Mouse (Mus musculus) naive thymus-derived CD4-positive, alpha-beta T cell, adult 2 months (primary cell): ENCODE data around the gene Aff1.

Experiments used
- DNase-seq: peaks from one replicate; pipeline ENCODE4 v3.0.0-alpha.2; 2011; ENCODE audit warnings: low read depth

The Aff1 gene

DNA sequence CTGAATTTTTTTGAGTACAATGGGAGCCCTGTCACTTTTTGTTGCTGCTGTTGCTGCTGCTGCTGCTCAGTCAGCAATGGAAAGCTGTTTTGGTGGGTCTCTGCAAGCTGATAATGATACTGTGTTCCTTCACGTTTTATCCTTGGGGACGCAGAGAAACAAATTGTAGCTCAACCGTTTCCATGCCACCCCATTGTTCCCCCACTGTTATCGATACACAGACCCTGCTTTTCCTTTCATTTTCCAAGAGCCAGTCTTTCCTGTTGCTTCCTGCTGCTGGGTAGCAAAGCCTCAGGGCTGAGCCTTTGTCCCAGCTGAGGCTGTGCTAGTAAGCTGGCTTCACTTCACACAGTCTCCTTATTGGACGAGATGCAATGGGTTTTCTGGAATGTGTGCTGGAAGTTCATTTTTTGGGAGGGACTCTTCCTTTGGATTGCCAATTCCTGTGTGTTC is 81.0 kb downstream of the Aff1 start:
- no peak for DNase-seq

DNA sequence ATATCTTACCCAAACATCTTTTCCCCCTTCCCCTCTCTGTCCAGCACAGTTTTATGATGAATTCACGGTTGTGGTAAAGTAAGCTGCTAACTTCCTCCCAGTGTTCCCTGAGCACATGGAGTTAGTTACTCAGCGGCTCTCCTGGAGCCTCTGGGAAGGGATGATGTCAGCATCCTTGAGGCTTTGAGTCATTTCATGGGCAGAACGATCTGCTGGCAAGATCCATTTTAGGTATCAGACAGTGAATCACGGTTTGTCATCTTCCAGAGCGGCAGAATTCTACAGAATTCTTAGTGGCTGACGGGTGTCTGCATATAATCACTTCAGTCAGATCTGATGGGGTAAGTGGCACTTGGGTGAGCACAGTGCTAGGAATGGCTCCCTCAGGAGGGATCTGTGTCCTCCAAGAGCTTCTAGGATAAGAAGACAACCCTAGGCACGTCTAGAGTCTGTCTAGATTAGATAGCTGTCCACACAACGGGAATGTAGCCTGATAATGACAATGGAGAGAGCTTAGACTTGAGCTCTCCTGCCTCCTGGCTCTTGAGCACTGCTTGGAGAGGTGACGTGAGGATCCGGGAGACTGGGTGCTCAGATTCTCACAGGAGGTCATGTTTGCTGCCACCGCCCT is 82.6 kb downstream of the Aff1 start:
- DNase-seq, result no peak

DNA sequence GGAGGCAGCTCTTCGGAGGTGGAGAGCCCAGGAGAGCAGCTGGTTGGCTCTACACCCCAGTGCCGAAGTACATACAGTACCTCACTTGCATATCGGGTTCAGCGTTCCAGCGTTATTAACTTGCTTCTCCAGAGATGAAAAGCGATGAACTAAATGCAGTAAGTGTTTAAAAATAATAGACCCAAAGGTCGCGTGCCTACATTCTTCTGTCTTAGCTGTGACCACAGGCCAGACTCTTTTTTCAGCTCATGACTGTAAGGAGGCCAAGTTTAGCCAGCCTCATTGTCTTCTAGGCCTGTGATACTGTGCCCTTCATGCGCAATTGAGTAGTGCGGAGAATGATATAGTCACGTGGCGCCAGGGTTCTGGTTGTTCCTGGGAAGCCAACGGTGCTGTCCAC is 83.3 kb downstream of the Aff1 start:
- no peak for DNase-seq

DNA sequence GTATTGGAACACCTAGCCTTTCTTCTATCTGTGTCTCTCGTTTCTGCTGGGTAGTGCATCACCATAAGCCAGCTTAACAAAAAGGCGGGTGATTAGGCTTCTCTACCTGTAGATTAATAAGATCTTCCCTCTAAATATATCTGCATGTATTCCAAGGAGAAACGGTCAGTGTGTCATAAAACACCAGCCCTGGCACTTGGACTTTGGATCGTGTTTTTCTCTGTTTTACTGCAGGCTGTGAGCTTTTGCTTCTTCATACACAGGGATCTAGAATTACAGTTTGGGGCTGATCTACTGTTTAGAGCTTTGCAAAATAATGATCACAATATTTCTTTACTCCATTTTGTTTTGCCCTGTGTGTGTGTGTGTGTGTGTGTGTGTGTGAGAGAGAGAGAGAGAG is 84.7 kb downstream of the Aff1 start:
- DNase-seq, result no peak

DNA sequence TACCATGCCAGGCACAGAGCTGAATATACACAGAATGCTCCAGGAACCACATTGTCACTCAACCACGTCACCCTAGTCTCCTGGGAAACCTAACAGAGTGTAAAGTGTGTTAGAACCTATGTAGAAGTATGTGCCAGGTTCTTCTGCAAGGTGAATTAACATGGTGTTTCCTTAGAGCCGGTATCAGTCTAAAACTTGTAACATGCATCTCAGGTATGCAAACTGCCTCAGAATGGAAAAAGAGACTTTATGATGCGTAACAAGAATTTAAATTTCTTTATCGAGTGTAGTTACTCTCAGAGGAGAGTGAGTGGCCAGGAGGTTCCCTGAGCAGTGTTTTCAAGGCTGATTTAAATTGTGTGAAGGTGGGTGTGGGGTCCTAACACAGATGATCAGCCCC is 85.3 kb downstream of the Aff1 start:
- DNase-seq, result no peak

DNA sequence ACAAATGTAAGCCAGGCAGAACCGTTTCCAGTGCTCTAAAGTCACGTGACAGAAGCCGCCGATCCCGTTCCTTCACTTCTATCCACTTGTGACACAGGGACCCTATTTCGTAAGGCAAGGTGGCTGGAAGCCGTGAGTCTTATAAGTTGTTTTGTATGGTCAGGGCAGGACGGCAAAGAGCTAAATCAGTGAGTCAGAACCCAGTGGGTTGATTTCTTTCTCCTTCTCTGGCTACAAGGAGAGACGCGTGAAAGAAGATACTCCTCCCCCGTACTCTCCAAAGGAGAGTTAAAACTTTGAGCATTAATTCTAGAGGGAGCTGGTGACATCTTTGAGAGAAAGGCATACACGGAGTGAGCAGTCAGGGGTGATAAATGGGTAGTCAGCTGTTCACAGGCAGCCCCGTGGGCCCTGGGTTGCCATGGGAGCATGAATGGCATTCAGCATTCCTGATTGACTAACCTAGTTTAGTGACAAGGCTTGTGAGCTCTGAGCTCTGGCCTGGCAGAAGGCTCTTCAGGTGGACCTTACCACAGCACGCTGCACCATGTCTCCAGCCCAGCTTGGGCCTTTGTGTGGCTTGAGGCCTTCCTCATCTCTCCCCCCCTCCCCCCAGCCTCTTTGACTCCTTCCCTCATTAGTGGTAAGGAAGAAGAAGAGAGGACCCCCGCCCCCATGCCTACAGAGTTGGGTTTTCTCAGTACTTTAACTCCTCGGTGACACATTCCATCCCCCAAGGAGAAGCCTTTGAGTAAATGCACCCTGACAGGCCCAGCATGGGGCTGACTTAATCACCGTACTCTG is 86.3 kb downstream of the Aff1 start:
- DNase-seq, result no peak

DNA sequence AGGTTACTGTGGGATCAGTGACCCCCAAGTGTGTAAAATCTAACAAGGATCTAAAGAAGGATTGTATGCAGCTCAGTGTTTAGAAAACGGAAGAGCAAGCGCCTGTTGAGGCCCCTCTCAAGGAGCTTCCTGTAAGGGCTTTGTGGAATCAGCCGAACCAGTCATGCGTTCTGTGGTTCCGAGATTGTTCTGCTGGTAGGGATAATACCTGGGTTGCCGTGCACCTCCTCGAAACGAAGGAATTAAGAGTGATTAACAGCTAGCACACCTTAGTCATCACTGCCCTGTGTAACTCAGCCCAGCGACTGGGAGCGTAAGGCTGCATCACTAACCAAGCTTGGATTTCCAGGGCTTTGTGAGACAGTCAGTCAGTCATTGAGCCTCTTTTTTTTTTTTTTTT is 87.7 kb downstream of the Aff1 start:
- no peak for DNase-seq

DNA sequence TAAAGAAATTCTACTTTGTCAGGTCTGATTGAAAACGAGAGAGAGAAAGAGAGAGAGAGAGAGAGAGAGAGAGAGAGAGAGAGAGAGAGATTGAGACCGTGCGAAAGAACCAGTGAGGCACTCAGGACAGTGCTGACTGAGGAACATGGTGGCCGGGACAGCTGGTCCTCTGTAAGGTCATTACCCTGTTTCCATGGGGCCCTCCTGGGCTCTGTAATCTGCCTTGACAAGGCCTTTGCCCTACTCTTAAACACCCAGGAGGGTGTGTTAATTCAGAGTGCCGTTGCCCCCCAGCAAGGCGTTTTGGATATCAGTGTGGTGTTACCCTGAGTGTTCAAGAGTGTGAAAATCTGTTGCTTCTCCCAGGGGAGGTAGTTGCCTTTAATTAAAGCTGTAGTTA is 88.1 kb downstream of the Aff1 start:
- no peak for DNase-seq

DNA sequence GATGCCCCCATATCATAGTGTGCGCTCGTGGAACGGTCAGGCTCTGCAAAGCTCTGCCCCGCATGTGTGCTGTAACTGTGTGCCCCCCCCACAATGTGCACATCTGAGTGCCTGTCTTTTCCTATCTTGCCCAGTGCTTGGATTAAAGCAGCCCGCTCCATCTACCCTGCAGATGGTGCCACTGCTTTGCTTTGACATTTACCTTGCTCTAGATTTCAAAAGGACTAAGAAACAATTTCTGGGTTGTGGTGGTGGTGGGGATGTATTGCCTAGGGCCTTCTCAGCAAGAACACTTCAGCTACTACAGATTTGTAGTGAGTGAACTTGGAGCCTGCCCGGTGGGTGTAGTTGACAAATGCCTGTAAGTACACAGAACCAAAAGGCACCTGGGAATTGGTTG is 88.7 kb downstream of the Aff1 start:
- DNase-seq, result no peak

DNA sequence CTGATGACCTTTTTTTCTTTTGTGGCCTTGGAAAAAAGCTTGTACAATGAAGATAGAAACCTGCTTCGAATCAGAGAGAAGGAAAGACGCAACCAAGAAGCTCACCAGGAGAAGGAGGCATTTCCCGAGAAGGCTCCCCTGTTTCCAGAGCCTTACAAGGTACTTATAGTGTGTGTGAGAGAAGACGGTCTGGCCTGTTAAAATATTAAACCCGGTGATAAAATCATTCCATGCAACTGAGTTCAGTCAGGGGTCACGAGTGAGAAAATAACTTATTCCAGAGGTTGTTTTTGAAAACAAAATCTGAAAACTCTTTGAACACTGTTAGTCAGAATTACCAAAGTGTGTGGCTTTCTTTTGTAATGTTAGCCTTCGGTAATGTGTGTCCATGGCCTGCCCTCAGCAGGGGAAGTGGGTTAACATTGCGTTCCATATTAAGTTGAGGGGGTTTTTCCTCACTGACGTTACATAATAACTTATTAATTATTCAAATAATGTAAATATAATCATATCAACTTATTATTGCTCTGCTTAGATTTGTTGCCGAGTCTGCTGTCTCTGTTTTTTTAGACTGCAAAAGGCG is 91.0 kb downstream of the Aff1 start:
- DNase-seq, result no peak

DNA sequence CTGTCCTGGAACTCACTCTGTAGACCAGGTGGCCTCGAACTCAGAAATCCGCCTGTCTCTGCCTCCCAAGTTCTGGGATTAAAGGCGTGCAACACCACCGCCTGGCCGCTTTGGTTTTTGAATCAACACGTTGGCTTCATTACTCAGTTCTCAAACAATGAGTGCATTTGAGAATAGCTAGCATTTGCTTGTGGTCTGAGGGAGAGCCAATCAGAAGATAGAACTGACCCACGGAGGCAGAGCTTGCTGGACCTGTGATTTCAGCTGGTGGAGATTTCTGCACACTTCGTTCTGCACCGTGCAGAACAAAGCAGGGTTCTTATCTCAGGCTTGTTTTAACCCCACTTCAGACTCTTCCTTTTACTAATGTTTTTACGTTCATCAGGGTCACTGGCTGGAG is 93.9 kb downstream of the Aff1 start:
- DNase-seq, result no peak

DNA sequence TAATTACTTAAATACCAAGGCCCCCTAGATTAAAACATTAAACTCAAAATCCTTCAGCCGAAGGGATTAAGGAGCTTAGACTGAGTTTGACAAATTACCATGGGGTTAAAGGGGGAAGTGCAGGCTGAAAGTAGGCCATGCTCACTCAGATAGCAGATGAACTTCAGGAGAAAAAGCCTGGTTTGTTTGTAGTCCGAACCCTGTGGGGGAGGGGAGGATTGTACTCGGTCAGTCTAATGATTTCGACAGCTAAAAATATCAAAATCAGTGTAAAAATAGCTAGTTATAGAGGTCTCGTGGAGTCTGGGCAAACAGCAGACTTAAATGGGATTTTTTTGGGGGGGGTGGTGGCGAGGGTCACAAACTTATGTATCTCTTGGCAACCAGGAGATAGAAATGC is 96.3 kb downstream of the Aff1 start:
- DNase-seq, result no peak

DNA sequence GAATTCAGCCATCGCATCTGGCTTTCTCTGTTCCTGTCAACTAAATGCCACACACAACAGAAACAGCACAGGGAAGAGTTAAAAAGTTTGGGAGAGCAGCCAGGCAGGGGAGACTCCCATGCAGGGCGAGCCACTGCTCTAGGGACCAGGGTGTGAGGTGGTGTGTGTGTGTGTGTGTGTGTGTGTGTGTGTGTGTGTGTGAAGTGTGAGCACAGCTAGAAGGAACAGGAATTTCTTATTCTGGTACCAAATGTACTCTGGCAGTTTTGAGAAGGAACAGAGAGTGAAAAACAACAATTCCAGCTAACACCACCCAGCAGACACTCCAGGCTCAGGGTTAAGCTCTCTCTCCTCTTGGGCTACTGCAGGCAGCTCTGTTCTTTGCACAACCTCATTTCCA is 96.8 kb downstream of the Aff1 start:
- no peak for DNase-seq

DNA sequence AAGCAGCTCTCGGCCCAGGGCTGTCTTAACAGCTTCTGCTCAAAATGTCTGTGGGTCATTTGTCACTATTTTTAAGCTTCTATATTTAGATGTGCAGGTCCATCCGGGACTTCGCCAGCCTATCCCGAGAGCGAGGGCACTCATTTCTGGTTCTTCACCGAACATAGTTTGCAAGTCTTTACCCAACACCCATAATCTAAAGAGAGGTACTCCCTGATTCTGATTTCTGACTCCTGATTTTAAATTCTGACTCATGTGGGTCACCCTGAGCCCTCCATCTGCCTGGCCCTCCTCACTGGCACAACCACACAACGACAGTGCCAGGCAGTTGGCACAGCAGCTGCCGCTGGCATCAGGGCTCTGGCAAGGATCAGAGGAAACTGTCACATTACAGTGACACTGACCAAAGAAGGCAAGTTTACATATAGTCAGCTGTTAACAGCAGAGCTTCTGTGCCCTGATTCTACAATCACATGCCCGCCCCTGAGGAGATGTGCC is 97.5 kb downstream of the Aff1 start:
- DNase-seq, result no peak

DNA sequence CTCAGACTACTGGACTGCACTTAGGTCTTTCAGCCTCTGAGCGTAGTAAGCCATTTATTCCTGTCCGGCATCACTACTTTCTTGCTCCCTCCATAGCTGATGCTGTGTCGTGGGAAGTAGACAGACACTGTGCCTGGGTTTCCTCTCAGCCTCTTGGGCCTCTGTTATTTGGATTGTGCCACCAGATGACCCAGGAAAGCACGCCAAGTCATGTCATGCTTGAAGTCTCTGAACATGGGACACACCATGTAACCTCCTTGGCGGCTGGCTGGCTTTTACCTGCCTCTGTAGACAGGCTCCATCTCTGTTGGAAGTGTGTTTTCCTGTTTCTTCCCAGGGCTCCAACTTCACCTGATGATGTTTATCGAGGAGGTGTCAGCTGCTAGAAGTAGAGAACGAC is 99.6 kb downstream of the Aff1 start:
- DNase-seq, result no peak

DNA sequence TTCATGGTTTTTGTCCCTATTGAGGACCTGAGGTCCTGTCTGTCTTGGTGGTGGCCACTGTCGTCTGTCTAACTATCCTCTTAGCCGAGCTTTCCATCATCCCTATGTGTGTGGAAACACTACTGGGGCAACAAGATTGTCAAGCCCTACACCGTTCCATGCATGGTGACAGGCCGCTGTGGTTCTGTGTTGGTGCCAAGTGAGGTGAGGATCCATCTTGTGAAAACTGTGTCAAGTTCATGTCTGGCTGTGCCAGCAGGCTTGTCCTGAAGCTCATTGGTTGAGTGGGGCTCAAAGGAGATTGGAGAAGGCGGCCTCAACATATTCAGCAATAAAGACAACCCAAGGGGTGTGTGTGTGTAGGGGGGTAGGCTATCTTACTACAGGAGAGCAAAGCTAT is 102.9 kb downstream of the Aff1 start:
- DNase-seq, result no peak

DNA sequence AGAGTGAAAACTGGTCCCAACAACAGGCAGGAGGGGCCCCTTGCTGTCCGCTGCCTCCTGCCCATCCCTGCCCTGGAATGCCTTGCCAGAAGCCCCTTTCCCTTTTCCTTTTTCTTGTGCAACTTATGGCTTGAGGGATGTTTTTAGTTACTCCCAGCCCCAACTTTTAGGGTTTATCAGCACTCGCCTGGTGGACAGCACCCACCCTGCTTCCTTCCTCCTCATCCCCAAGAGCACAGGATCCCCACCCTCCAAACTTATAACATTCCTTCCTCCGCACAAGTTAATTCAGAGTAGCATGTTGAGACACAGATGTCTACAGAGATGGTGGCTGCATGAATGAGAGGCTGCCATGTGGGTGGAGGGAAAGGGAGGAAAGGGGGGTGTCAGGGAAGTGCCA is 103.9 kb downstream of the Aff1 start:
- DNase-seq, result no peak

DNA sequence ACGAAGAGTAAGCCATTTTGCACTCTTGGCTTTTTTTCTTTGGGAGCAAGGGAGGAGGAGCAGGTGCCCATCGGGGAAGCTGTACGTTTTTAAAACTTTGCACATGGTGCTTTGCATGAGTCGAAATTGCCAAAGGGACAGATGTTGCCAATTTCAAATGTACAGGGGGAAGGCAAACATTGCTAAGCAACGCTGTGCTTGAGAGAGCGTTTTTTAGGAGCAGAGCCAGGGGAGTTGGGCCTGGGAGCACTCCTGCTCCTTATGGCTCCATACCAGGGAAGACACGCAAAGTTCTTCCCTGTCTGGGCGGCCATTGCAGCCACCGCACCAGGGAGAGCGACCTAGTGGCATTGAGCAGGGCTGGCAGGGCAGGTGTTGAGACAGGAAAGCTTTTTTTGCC is 105.6 kb downstream of the Aff1 start:
- no peak for DNase-seq

DNA sequence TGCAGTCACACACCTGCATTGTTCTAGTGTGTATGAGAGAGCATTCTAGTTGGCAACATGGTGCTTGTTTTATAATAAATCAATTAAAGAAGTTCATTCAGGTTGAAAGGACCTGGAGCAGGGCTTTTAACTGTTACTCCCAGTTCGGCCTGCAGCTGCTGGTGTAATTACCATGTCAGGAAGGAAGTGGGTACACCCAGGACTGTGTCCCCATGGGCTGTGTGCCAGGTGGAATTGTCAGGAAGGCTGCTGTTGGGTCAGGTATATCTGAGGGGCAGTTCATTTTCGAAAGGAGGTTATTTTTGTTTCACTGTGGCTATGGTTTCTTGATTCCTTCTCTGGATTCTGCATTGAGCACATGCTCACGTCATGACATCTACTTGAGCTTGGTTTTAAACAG is 107.3 kb downstream of the Aff1 start:
- no peak for DNase-seq

DNA sequence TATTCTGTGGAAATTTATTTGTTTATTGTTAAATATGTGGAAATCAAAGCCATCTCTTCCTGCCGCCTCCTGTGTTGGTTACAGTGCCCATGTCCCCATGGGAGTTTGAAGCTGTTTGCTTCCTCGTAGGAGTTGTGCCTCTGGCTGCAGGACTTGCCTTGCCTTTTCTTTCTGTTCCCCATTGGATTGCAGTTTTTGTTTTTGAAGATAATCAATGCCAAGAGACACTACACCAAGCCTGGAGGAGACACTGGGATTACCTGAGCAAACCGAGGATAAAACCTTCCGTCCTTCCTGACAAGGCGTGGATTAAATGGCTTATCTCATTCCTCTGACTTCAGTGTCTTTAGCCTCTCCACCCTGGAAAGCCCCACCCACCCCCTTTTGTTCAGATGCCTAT is 107.8 kb downstream of the Aff1 start:
- no peak for DNase-seq

DNA sequence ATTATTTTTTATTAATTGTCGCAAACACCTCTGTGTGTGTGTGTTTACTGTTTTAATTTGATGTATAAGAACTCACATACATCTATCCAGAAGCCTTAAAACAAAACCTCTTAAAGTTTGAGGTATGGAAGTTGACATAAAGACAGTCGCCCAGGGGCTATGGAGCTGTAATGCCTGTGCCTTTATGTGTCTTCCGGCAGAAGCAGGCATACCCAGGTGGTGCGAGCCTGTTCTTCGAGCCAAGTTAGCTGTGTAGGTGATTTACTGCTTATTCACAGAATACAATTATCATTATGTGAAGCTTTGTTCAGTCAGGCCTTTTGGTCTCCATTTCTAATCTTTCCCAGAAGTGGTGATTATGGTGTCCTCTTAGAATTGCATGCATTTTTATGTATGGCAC is 111.2 kb downstream of the Aff1 start:
- no peak for DNase-seq

DNA sequence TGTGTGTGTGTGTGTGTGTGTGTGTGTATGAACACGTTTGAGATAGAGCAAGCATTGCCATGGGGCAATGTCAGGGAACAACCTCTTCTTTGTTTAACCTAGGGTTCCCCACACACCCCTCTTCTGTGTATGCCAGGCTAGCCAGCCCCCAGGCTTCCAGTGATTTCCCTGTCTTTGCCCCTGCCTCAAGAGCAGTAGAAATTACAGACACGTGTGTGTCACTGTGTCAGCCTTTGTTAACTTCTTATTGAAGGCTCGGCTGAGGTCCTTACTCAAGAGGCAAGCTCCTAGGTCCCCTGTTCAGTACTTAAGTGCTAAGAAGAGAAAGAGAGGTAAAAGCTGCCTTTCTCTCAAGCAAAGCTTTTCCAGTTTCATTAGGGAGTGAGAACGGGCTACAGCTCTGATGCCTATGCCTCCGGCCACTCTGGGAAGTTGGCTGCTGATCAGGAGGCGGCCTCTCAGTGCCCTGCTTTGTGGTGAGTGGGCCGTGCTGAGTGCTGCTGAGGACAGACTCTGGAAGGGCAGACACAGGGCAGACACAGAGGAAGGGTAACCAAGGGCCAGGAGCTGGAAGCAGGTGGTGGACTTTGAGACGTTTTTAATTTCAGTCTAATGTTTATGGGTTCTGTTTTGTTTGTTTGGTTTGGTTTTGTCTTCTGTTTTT is 111.9 kb downstream of the Aff1 start:
- no peak for DNase-seq
